Mouse (Mus musculus): Measurements from ENCODE around the gene Ngp. TPM values are rescaled to one million over a fixed set of nuclear protein-coding genes. Genes with fewer than 3 reads are reported as not detected.

The Ngp gene
- polyA plus RNA-seq, 1 experiment from 2014 or later, result not detected

Other genes with a start within 250 kb of the Ngp start
- 0.11 and 0.13 TPM in 2 replicates for gene Cspg5, start 176.0 kb upstream of the Ngp start, polyA plus RNA-seq (2016; fragmentation: Nextera tagmentation; extraction: Ambion mirVana)
- 46.6 and 46.7 TPM in 2 replicates for gene Elp6, start 114.6 kb upstream of the Ngp start, polyA plus RNA-seq (2016; fragmentation: Nextera tagmentation; extraction: Ambion mirVana)
- gene Scap, start 86.5 kb upstream of the Ngp start, polyA plus RNA-seq (2016; fragmentation: Nextera tagmentation; extraction: Ambion mirVana), result 37.9 and 41.7 TPM in 2 replicates
- gene Ptpn23, start 11.5 kb upstream of the Ngp start, polyA plus RNA-seq (2016; fragmentation: Nextera tagmentation; extraction: Ambion mirVana), result 18.0 and 18.5 TPM in 2 replicates
- gene Klhl18, start 56.9 kb downstream of the Ngp start, polyA plus RNA-seq (2016; fragmentation: Nextera tagmentation; extraction: Ambion mirVana), result 8.5 and 10.3 TPM in 2 replicates
- gene Kif9, start 57.2 kb downstream of the Ngp start, polyA plus RNA-seq (2016; fragmentation: Nextera tagmentation; extraction: Ambion mirVana), result 0.74 and 0.75 TPM in 2 replicates
- 36.4 and 42.5 TPM in 2 replicates for gene Setd2, start 112.8 kb downstream of the Ngp start, polyA plus RNA-seq (2016; fragmentation: Nextera tagmentation; extraction: Ambion mirVana)
- 52.8 and 60.6 TPM in 2 replicates for gene Nradd, start 204.7 kb downstream of the Ngp start, polyA plus RNA-seq (2016; fragmentation: Nextera tagmentation; extraction: Ambion mirVana)
- gene Nbeal2, start 234.4 kb downstream of the Ngp start, polyA plus RNA-seq (2016; fragmentation: Nextera tagmentation; extraction: Ambion mirVana), result 0.73 and 0.76 TPM in 2 replicates
- gene Ccdc12, start 236.8 kb downstream of the Ngp start, polyA plus RNA-seq (2016; fragmentation: Nextera tagmentation; extraction: Ambion mirVana), result 164 and 175 TPM in 2 replicates